Mouse (Mus musculus): ENCODE data around the gene Slc2a10.

DNA sequence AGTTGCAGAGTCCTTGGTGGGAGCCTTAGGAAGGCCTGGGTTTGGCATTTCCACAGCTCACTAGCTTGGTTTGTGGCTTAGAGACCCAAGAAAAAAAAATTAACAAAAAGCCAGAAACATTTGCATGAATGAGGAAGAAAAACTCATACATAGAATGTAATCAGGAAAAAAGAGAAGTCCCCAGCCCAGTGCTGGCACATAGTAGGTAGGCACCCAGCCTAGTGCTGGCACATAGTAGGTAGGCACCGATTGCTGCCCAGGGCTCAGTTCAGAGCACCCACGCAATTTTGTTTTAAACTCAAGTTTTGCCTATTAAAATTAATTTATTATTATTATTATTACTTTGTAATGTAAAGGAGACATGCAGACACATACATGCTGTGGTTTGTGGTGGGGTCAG lies 42.1 kb downstream of the Slc2a10 start:
- TF ChIP-seq CTCF (IDR thresholded peaks at IDR 0.05; ENCODE audit: extremely low read depth, insufficient read length, insufficient replicate concordance, low read depth, low read length): no peak
- no peak for TF ChIP-seq POLR2A (IDR thresholded peaks at IDR 0.05; ENCODE audit: low read depth, low read length)
